Mouse (Mus musculus) embryonic facial prominence, embryonic 12.5 days (tissue): Measurements from ENCODE around the gene Olfr714. TPM values are rescaled to one million over a fixed set of nuclear protein-coding genes. Genes with fewer than 3 reads are reported as not detected.
"Not testable (repeated sequence)": the region's sequence is repeated elsewhere in the genome, so short reads cannot be mapped to it uniquely, and the experiment has no call there.

ENCODE experiments used
- ATAC-seq: fragments of 200-750 bp; cut with Nextera tagmentation; 2 replicates; pipeline ENCODE4 v1.8.0; 2017; ENCODE audit not compliant: insufficient number of reproducible peaks, insufficient read depth, low FRiP score, low TSS enrichment
- H3K27ac ChIP-seq: fragments of 300-500 bp; sonication (generic); 2 replicates; pipeline ENCODE4 v1.5.1; 2016; ENCODE audit warnings: mild to moderate bottlenecking
- H3K27me3 ChIP-seq: fragments of 300-500 bp; sonication (generic); 2 replicates; pipeline ENCODE4 v1.6.1; 2016; ENCODE audit warnings: mild to moderate bottlenecking, moderate library complexity
- H3K36me3 ChIP-seq: fragments of 300-500 bp; sonication (generic); 2 replicates; pipeline ENCODE4 v1.6.1; 2016; ENCODE audit warnings: mild to moderate bottlenecking
- H3K4me1 ChIP-seq: fragments of 300-500 bp; sonication (generic); 2 replicates; pipeline ENCODE4 v1.6.1; 2016
- H3K4me2 ChIP-seq: fragments of 300-500 bp; sonication (generic); replicated peaks from 2 replicates; pipeline ENCODE4 v1.6.1; 2016; ENCODE audit warnings: mild to moderate bottlenecking, moderate library complexity
- H3K4me3 ChIP-seq: fragments of 300-500 bp; sonication (generic); 2 replicates; pipeline ENCODE4 v1.5.1; 2016; ENCODE audit warnings: mild to moderate bottlenecking
- H3K9ac ChIP-seq: fragments of 300-500 bp; sonication (generic); 2 replicates; pipeline ENCODE4 v1.6.1; 2016; ENCODE audit warnings: mild to moderate bottlenecking, moderate library complexity
- H3K9me3 ChIP-seq: fragments of 300-500 bp; sonication (generic); 2 replicates; pipeline ENCODE4 v1.6.1; 2016; ENCODE audit warnings: mild to moderate bottlenecking, moderate library complexity
- WGBS: fragments of 180-500 bp; shearing (Covaris S2); methylation state at CpG from one replicate; pipeline ENCODE4 v1.1.7; 2016; 5-methylcytosine and 5-hydroxymethylcytosine counted together
- polyA plus RNA-seq: library from polyadenylated mRNA; unstranded; fragments of >200 nt; fragmentation: Nextera tagmentation; extraction: Ambion mirVana; gene quantifications from 2 replicates; pipeline ENCODE4 v1.2.1, GENCODE M21; 2016

Olfr714 gene
- polyA plus RNA-seq = not detected in 2 replicates

- Histone ChIP-seq H3K4me3 (no peak within 1 kb of the TSS), H3K27ac (no peak within 1 kb of the TSS), H3K36me3 (no peaks in the 10 kb centered on the region), H3K27me3 (no peaks in the 10 kb centered on the region), H3K4me1 (no peaks in the 10 kb centered on the region), H3K9ac (no peak within 1 kb of the TSS), H3K4me2 (no peak within 1 kb of the TSS), H3K9me3 (0 out of 2 replicates have a peak, but pooled peaks cover 7% of the 10 kb centered on the region)
- no peak for ATAC-seq
- WGBS = 85% methylated on average over 2 of the region's 2 CpGs
Observed at GRCm38 (mm10) chr7:107070681-107071080, at the start of gene Olfr714. TSS of gene Olfr714 (plus strand) at chr7:107070981.

DNA sequence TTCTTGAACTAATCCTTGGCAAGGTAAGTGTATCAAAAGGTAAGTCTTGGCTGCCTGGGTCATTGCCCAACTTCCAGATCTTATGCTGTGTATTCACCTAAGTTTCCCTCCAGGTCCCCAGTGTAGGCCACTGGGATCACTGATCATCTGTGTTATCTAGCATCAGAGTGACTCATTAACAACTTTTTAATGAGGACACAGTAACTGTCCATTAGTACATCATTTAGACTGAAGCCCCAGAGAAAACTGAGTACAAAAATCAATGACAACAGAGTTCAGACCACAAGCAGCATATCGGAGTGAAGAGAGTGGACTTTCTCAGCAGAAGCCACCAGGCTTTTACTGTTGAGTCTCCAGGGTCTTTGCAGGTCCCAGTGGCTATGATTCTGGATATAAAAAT is 39.9 kb upstream of the Olfr714 start, which contains the start of gene Olfr713:
TSS of gene Olfr713 (plus strand) at position 301 of the 400 bp plus-strand sequence.
- WGBS = 91% methylated on average over 1 of the region's 1 CpGs
- H3K36me3 ChIP-seq = no peaks in the 10 kb centered on the region
- no peaks in the 10 kb centered on the region for H3K4me1 ChIP-seq
- H3K4me3 ChIP-seq = no peak within 1 kb of the TSS
- ATAC-seq = no peak
- H3K27ac ChIP-seq = no peak within 1 kb of the TSS
- H3K4me2 ChIP-seq = no peak within 1 kb of the TSS
- H3K9ac ChIP-seq = no peak within 1 kb of the TSS
- H3K9me3 ChIP-seq = no peaks in the 10 kb centered on the region
- no peaks in the 10 kb centered on the region for H3K27me3 ChIP-seq

DNA sequence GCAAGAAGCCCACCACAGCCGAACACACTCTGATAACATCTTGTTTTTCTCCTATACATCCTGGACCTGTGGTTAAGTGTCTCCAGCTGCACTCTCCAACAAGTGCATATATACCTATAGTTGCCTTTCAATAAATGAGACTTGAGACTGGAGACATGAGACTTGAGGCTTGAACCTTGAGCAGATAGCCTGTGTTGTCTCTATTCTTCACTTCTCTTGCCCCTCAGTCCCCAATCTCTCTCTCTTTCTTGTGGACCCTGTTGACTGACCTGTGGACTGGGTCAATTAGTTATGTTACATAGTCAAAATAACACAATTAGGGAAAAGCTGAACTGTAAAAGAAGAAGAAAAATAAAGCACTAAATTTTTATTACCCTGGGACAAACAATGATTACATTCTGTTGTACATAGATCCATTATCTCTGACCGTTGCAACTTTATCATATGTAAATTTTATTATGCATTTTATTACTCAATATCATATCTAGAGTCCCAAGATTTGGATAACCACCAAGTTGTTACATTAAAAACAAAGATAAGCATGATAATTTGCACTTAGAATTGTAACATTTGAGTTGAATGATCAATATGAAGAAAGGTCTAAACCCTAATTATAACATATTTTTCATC is 30.7 kb upstream of the Olfr714 start:
- no peak overlapping the region for H3K4me2 ChIP-seq
- no peak overlapping the region for H3K4me3 ChIP-seq
- no peak for ATAC-seq
- no peak overlapping the region for H3K27ac ChIP-seq
- no peaks in the 10 kb centered on the region for H3K4me1 ChIP-seq
- H3K36me3 ChIP-seq = no peaks in the 10 kb centered on the region
- no peak overlapping the region for H3K9ac ChIP-seq
- WGBS = 72% methylated on average over 2 of the region's 2 CpGs
- H3K9me3 ChIP-seq = no peaks in the 10 kb centered on the region
- H3K27me3 ChIP-seq = no peaks in the 10 kb centered on the region

- WGBS = 89% methylated on average over 3 of the region's 3 CpGs
- Histone ChIP-seq H3K36me3 (no peaks in the 10 kb centered on the region), H3K4me1 (no peaks in the 10 kb centered on the region), H3K9me3 (no peaks in the 10 kb centered on the region), H3K27ac (no peak overlapping the region), H3K27me3 (no peaks in the 10 kb centered on the region), H3K4me2 (no peak overlapping the region), H3K4me3 (no peak overlapping the region), H3K9ac (no peak overlapping the region)
- ATAC-seq = no peak
Observed at GRCm38 (mm10) chr7:107043136-107043535, 27.6 kb upstream of the Olfr714 start.

- Histone ChIP-seq H3K27ac (no peak overlapping the region), H3K9me3 (no peaks in the 10 kb centered on the region), H3K4me1 (no peaks in the 10 kb centered on the region), H3K4me3 (no peak overlapping the region), H3K36me3 (no peaks in the 10 kb centered on the region), H3K4me2 (no peak overlapping the region), H3K27me3 (no peaks in the 10 kb centered on the region), H3K9ac (no peak overlapping the region)
- 81% methylated on average over 1 of the region's 1 CpGs for WGBS
- ATAC-seq = no peak
Observed at GRCm38 (mm10) chr7:107044407-107044806, 26.4 kb upstream of the Olfr714 start.

GRCm38 (mm10) chr7:107045833-107046232 is 24.9 kb upstream of the Olfr714 start:
- Histone ChIP-seq H3K36me3 (no peaks in the 10 kb centered on the region), H3K27me3 (no peaks in the 10 kb centered on the region), H3K4me2 (no peak overlapping the region), H3K27ac (no peak overlapping the region), H3K4me1 (no peaks in the 10 kb centered on the region), H3K4me3 (no peak overlapping the region), H3K9me3 (no peaks in the 10 kb centered on the region), H3K9ac (no peak overlapping the region)
- 7% methylated on average over 5 of the region's 5 CpGs for WGBS
- no peak for ATAC-seq

- H3K9ac ChIP-seq = no peak overlapping the region
- no peak overlapping the region for H3K4me3 ChIP-seq
- no peak overlapping the region for H3K4me2 ChIP-seq
- no peaks in the 10 kb centered on the region for H3K36me3 ChIP-seq
- 56% methylated on average over 3 of the region's 3 CpGs for WGBS
- no peaks in the 10 kb centered on the region for H3K4me1 ChIP-seq
- H3K27ac ChIP-seq = no peak overlapping the region
- H3K27me3 ChIP-seq = no peaks in the 10 kb centered on the region
- H3K9me3 ChIP-seq = no peaks in the 10 kb centered on the region
- no peak for ATAC-seq
Observed at GRCm38 (mm10) chr7:107047578-107047977, 23.2 kb upstream of the Olfr714 start.

DNA sequence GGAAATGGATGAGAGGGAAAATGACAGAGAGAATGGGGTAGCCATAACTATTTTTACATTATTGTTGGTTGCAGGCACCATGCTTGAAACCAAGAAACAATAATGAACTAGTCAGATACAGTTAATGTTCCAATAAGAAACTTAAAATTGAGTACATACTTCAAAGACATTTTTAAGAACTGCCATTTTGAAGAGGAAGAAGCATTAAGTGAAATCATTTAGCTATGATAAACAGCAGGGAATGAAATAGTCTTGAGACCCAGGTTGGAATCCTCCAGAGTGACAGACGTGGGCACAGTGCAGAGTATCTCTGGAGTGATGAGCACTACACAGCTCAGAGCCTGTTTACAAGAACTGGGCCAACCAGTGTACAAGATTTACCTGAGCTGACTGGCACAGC is 22.1 kb downstream of the Olfr714 start, which contains the start of gene Olfr17:
TSS of gene Olfr17 (plus strand) at position 301 of the 400 bp plus-strand sequence.
- 57% methylated on average over 1 of the region's 1 CpGs for WGBS
- no peak for ATAC-seq
- H3K36me3 ChIP-seq = no peaks in the 10 kb centered on the region
- H3K9ac ChIP-seq = no peak within 1 kb of the TSS
- H3K4me2 ChIP-seq = no peak within 1 kb of the TSS
- no peaks in the 10 kb centered on the region for H3K4me1 ChIP-seq
- H3K27me3 ChIP-seq = no peaks in the 10 kb centered on the region
- H3K9me3 ChIP-seq = no peaks in the 10 kb centered on the region
- no peak within 1 kb of the TSS for H3K27ac ChIP-seq
- H3K4me3 ChIP-seq = no peak within 1 kb of the TSS

- not testable (repeated sequence) for H3K4me1 ChIP-seq, H3K9me3 ChIP-seq, H3K36me3 ChIP-seq, H3K9ac ChIP-seq, H3K27ac ChIP-seq, H3K4me3 ChIP-seq, H3K4me2 ChIP-seq, H3K27me3 ChIP-seq, ATAC-seq
- WGBS = 77% methylated on average over 2 of the region's 2 CpGs
Observed at GRCm38 (mm10) chr7:107110269-107110668, 39.5 kb downstream of the Olfr714 start, which contains the start of gene Olfr715b. TSS of gene Olfr715b (minus strand) at chr7:107110369.

Other genes starting within 250 kb of the Olfr714 start
- not detected in 2 replicates for gene Olfr702, start 237.1 kb upstream of the Olfr714 start, polyA plus RNA-seq
- not detected in 2 replicates for gene Olfr703, start 227.6 kb upstream of the Olfr714 start, polyA plus RNA-seq
- gene Olfr704, start 207.8 kb upstream of the Olfr714 start, polyA plus RNA-seq = not detected in 2 replicates
- not detected in 2 replicates for gene Olfr705, start 194.1 kb upstream of the Olfr714 start, polyA plus RNA-seq
- gene Olfr706, start 182.8 kb upstream of the Olfr714 start, polyA plus RNA-seq = not detected in 2 replicates
- gene Olfr707, start 169.7 kb upstream of the Olfr714 start, polyA plus RNA-seq = not detected in 2 replicates
- not detected in 2 replicates for gene Olfr1532-ps1, start 163.0 kb upstream of the Olfr714 start, polyA plus RNA-seq
- not detected in 2 replicates for gene Olfr709-ps1, start 138.8 kb upstream of the Olfr714 start, polyA plus RNA-seq
- not detected in 2 replicates for gene Olfr710, start 122.7 kb upstream of the Olfr714 start, polyA plus RNA-seq
- not detected in 2 replicates for gene Olfr6, start 107.0 kb upstream of the Olfr714 start, polyA plus RNA-seq
- not detected in 2 replicates for gene Olfr711, start 95.5 kb upstream of the Olfr714 start, polyA plus RNA-seq
- gene Olfr2, start 64.9 kb upstream of the Olfr714 start, polyA plus RNA-seq = not detected in 2 replicates
- gene Olfr713, start 39.8 kb upstream of the Olfr714 start, polyA plus RNA-seq = not detected in 2 replicates
- not detected in 2 replicates for gene Olfr17, start 22.2 kb downstream of the Olfr714 start, polyA plus RNA-seq
- gene Olfr715b, start 39.4 kb downstream of the Olfr714 start, polyA plus RNA-seq = not detected in 2 replicates
- not detected in 2 replicates for gene Olfr715, start 60.1 kb downstream of the Olfr714 start, polyA plus RNA-seq
- not detected in 2 replicates for gene Olfr716, start 67.3 kb downstream of the Olfr714 start, polyA plus RNA-seq
- not detected in 2 replicates for gene Nlrp14, start 96.0 kb downstream of the Olfr714 start, polyA plus RNA-seq
- not detected in 2 replicates for gene Rbmxl2, start 138.5 kb downstream of the Olfr714 start, polyA plus RNA-seq